Mouse (Mus musculus): ENCODE results near the gene Nckap5. TPM values are rescaled to one million over a fixed set of nuclear protein-coding genes. Genes with fewer than 3 reads are reported as not detected.

Gene Nckap5
- polyA plus RNA-seq, 1 experiment = 0.09 TPM

DNA sequence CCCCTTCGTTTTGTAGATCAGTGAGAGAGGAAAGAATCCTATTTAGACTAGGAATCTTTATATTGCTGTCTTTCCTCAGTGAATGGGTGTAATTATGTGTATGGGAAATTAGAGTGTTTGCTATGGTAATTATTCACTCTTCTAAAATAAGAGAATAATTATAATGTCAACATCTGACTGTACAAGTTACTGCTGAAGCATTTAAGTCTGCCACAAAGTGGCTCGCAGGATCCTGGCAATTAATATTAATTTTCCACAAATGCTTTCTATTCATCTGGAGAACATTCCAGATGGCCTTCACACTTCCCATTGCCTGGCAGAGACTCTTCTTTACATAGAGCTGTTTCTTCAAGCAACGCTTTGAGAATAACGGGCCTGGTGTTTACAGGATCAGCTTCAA is 439.4 kb downstream of the Nckap5 start:
- no peak overlapping the region for H3K27ac ChIP-seq (ENCODE audit: insufficient read depth, low read length)
- H3K9me3 ChIP-seq (replicated peaks; ENCODE audit: control insufficient read depth, insufficient read depth, low read length, poor library complexity, severe bottlenecking) = no peaks in the 10 kb centered on the region

DNA sequence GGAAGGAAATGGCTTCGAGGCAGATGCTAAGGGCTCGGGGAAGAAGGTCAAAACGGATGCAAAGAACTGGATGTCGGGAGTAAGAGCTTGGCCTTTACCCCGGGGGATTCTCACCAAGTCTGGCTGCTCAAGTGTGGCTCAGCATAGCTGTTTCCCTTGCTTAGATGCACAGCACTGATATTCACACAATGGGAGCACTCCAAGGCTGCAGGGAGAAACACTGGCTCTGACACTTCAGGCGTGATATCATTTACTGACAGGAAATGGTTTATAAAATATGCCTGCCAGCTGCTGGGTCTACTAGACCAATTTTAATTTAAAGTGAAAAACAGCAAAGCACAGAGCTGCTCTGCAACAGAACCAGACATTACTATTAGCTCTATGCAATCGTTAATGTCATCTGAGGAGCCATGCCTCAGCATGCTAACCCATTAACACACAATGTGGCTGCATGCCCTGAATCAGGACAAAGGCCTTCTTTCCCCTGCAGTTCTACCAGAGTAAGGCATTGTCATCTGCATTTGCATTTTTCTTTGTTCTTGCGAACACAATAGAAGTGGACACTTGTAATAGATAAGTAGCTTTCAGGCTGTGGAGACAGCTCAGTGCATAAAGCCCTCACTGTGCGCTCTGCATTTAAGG is 453.1 kb downstream of the Nckap5 start:
- Histone ChIP-seq H3K27me3 (ENCODE audit: control insufficient read depth, insufficient read depth, low read length, poor library complexity, severe bottlenecking) (no peaks in the 10 kb centered on the region), H3K9ac (ENCODE audit: low read depth, poor library complexity, severe bottlenecking) (no peak overlapping the region), H3K4me1 (ENCODE audit: control insufficient read depth, insufficient read depth, low read length) (no peaks in the 10 kb centered on the region), H3K4me3 (ENCODE audit: low read depth, low read length) (no peak overlapping the region), H3K36me3 (ENCODE audit: control insufficient read depth, insufficient read depth, low read length, poor library complexity, severe bottlenecking) (no peaks in the 10 kb centered on the region), H3K27ac (ENCODE audit: insufficient read depth, low read length) (no peak overlapping the region), H3K9me3 (replicated peaks; ENCODE audit: control insufficient read depth, insufficient read depth, low read length, poor library complexity, severe bottlenecking) (no peaks in the 10 kb centered on the region)
- TF ChIP-seq POLR2A (IDR thresholded peaks at IDR 0.05; ENCODE audit: insufficient read depth, low read length) = no peak
- TF ChIP-seq CTCF (IDR thresholded peaks at IDR 0.05; ENCODE audit: low read depth, low read length) = no peak
- TF ChIP-seq EP300 (IDR thresholded peaks at IDR 0.05; ENCODE audit: insufficient read depth, low read depth, low read length) = no peak

More for the DNA sequence above, 439.4 kb downstream of the Nckap5 start:
- no peak for TF ChIP-seq EP300 (IDR thresholded peaks at IDR 0.05; ENCODE audit: insufficient read depth, low read depth, low read length)
- no peak overlapping the region for H3K9ac ChIP-seq (ENCODE audit: low read depth, poor library complexity, severe bottlenecking)
- no peaks in the 10 kb centered on the region for H3K27me3 ChIP-seq (ENCODE audit: control insufficient read depth, insufficient read depth, low read length, poor library complexity, severe bottlenecking)
- no peaks in the 10 kb centered on the region for H3K36me3 ChIP-seq (ENCODE audit: control insufficient read depth, insufficient read depth, low read length, poor library complexity, severe bottlenecking)
- H3K4me3 ChIP-seq (ENCODE audit: low read depth, low read length) = no peak overlapping the region
- H3K4me1 ChIP-seq (ENCODE audit: control insufficient read depth, insufficient read depth, low read length) = no peaks in the 10 kb centered on the region

DNA sequence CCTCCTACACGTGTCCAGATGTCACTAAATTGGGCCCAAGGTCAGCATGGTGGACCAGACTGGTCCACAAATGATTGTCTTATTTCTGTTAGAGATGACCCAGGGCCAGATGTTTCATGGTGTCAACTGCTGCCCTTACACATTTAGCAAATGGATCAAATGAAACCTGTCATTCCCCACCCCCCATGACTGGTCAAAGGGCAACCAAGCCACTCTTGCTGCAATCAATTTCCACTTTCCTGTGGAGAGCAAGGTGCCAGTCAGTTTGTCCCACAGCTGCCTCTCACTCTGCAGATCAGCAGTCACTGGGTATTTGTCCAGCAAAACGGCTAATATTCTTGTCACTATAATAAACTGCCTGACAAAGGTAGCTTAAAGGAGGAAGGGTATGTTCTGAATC is 463.9 kb downstream of the Nckap5 start:
- Histone ChIP-seq H3K27me3 (ENCODE audit: control insufficient read depth, insufficient read depth, low read length, poor library complexity, severe bottlenecking) (no peaks in the 10 kb centered on the region), H3K4me3 (ENCODE audit: low read depth, low read length) (no peak overlapping the region), H3K4me1 (ENCODE audit: control insufficient read depth, insufficient read depth, low read length) (no peaks in the 10 kb centered on the region), H3K27ac (ENCODE audit: insufficient read depth, low read length) (no peak overlapping the region), H3K9me3 (replicated peaks; ENCODE audit: control insufficient read depth, insufficient read depth, low read length, poor library complexity, severe bottlenecking) (no peaks in the 10 kb centered on the region), H3K36me3 (ENCODE audit: control insufficient read depth, insufficient read depth, low read length, poor library complexity, severe bottlenecking) (no peaks in the 10 kb centered on the region), H3K9ac (ENCODE audit: low read depth, poor library complexity, severe bottlenecking) (no peak overlapping the region)
- no peak for TF ChIP-seq CTCF (IDR thresholded peaks at IDR 0.05; ENCODE audit: low read depth, low read length)
- TF ChIP-seq POLR2A (IDR thresholded peaks at IDR 0.05; ENCODE audit: insufficient read depth, low read length) = no peak
- TF ChIP-seq EP300 (IDR thresholded peaks at IDR 0.05; ENCODE audit: insufficient read depth, low read depth, low read length) = no peak

DNA sequence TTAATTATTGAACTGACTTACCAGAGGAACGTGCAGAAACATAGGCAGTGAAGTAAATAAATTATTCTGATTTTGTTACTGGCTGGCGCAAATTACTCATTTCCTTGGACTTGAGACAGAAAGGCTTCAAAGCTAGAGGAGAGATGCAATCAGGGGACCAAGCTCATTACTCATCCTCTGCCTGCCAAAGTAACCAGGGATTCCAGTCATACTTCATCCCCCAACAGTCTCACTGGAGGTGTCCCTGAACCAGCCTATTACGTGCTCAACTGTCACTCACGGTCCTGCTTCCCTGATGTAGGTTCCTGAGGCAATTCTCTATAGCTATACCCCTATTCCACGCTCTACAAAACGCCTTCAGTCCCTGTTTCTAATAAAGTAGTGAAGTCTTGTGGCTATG is 466.0 kb downstream of the Nckap5 start:
- no peak for TF ChIP-seq CTCF (IDR thresholded peaks at IDR 0.05; ENCODE audit: low read depth, low read length)
- TF ChIP-seq EP300 (IDR thresholded peaks at IDR 0.05; ENCODE audit: insufficient read depth, low read depth, low read length) = no peak
- no peak for TF ChIP-seq POLR2A (IDR thresholded peaks at IDR 0.05; ENCODE audit: insufficient read depth, low read length)
- Histone ChIP-seq H3K27ac (ENCODE audit: insufficient read depth, low read length) (no peak overlapping the region), H3K9me3 (replicated peaks; ENCODE audit: control insufficient read depth, insufficient read depth, low read length, poor library complexity, severe bottlenecking) (no peaks in the 10 kb centered on the region), H3K9ac (ENCODE audit: low read depth, poor library complexity, severe bottlenecking) (no peak overlapping the region), H3K4me1 (ENCODE audit: control insufficient read depth, insufficient read depth, low read length) (no peaks in the 10 kb centered on the region), H3K27me3 (ENCODE audit: control insufficient read depth, insufficient read depth, low read length, poor library complexity, severe bottlenecking) (no peaks in the 10 kb centered on the region), H3K4me3 (ENCODE audit: low read depth, low read length) (no peak overlapping the region), H3K36me3 (ENCODE audit: control insufficient read depth, insufficient read depth, low read length, poor library complexity, severe bottlenecking) (no peaks in the 10 kb centered on the region)

DNA sequence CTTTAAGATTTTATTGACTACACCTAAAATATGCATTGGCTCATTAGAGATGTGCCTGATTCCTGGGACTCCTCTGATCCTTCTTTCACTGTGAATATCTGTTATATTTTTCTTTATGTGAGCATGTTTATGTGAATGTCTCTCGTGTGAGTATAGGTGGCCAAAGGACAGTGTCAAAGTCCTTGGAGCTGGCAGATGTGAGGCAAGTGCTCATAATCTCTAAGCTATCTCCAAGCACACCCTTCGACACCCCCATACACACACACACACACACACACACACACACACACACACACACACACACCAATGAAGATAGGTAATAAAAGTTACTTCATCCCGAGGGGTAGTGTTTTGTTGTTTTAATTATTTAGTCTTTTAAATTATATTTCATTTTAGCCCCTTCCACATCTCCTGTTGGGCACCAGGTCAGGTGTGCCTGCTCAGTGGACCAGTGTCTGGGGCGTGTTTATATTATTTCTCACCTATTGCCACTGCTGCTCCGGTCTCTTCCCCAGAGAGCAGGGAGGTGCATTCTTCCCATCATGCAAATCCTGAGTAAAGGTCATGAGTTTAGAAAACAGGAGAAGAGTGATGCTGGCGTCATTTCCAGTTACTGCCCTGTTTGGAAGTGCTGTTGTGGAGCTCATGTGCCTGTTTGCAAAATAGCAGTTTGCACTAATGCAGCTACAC is 469.9 kb downstream of the Nckap5 start:
- no peaks in the 10 kb centered on the region for H3K4me1 ChIP-seq (ENCODE audit: control insufficient read depth, insufficient read depth, low read length)
- no peaks in the 10 kb centered on the region for H3K9me3 ChIP-seq (replicated peaks; ENCODE audit: control insufficient read depth, insufficient read depth, low read length, poor library complexity, severe bottlenecking)
- H3K27me3 ChIP-seq (ENCODE audit: control insufficient read depth, insufficient read depth, low read length, poor library complexity, severe bottlenecking) = no peaks in the 10 kb centered on the region
- H3K27ac ChIP-seq (ENCODE audit: insufficient read depth, low read length) = no peak overlapping the region
- TF ChIP-seq POLR2A (IDR thresholded peaks at IDR 0.05; ENCODE audit: insufficient read depth, low read length) (no peak), EP300 (IDR thresholded peaks at IDR 0.05; ENCODE audit: insufficient read depth, low read depth, low read length) (no peak), CTCF (IDR thresholded peaks at IDR 0.05; ENCODE audit: low read depth, low read length) (no peak)
- H3K9ac ChIP-seq (ENCODE audit: low read depth, poor library complexity, severe bottlenecking) = no peak overlapping the region
- H3K36me3 ChIP-seq (ENCODE audit: control insufficient read depth, insufficient read depth, low read length, poor library complexity, severe bottlenecking) = no peaks in the 10 kb centered on the region
- H3K4me3 ChIP-seq (ENCODE audit: low read depth, low read length) = no peak overlapping the region

DNA sequence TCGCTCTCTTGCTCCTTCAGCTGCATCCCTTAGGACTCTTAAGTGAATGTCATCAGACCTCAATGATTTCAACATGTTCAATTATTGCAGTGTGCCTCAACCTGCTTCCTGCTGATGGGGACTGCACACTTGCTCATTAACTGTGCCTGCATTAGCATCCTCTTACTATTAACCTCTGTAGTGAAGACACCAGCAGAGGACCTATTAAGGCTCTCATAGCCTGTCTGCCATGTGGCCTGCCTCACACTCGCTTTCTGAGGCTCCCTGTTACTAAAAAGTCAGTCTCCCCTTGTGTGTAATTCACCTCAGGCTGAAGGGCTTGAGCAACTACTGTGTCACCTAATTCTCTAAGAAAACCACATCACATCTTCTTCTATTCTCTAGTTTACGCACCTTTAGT is 470.5 kb downstream of the Nckap5 start:
- Histone ChIP-seq H3K9ac (ENCODE audit: low read depth, poor library complexity, severe bottlenecking) (no peak overlapping the region), H3K9me3 (replicated peaks; ENCODE audit: control insufficient read depth, insufficient read depth, low read length, poor library complexity, severe bottlenecking) (no peaks in the 10 kb centered on the region), H3K36me3 (ENCODE audit: control insufficient read depth, insufficient read depth, low read length, poor library complexity, severe bottlenecking) (no peaks in the 10 kb centered on the region), H3K27ac (ENCODE audit: insufficient read depth, low read length) (no peak overlapping the region), H3K4me3 (ENCODE audit: low read depth, low read length) (no peak overlapping the region), H3K27me3 (ENCODE audit: control insufficient read depth, insufficient read depth, low read length, poor library complexity, severe bottlenecking) (no peaks in the 10 kb centered on the region), H3K4me1 (ENCODE audit: control insufficient read depth, insufficient read depth, low read length) (no peaks in the 10 kb centered on the region)
- no peak for TF ChIP-seq POLR2A (IDR thresholded peaks at IDR 0.05; ENCODE audit: insufficient read depth, low read length)
- no peak for TF ChIP-seq EP300 (IDR thresholded peaks at IDR 0.05; ENCODE audit: insufficient read depth, low read depth, low read length)
- no peak for TF ChIP-seq CTCF (IDR thresholded peaks at IDR 0.05; ENCODE audit: low read depth, low read length)

Measured in ES-Bruce4 (cell line).